Mouse (Mus musculus) lung, adult 2 months (tissue): ENCODE results near the gene Axin1.

ENCODE experiments used
- CTCF ChIP-seq: fragments of 200-500 bp; IDR thresholded peaks from 2 replicates; pipeline ENCODE4 v1.5.1; 2011; ENCODE audit warnings: mild to moderate bottlenecking, low read length, control low read depth; ENCODE audit not compliant: insufficient read depth
- POLR2A ChIP-seq: fragments of 200-500 bp; IDR thresholded peaks from 2 replicates; pipeline ENCODE4 v1.6.1; 2011; ENCODE audit warnings: low read depth, mild to moderate bottlenecking, control low read depth, low read length, borderline replicate concordance; ENCODE audit errors: extremely low read depth

DNA sequence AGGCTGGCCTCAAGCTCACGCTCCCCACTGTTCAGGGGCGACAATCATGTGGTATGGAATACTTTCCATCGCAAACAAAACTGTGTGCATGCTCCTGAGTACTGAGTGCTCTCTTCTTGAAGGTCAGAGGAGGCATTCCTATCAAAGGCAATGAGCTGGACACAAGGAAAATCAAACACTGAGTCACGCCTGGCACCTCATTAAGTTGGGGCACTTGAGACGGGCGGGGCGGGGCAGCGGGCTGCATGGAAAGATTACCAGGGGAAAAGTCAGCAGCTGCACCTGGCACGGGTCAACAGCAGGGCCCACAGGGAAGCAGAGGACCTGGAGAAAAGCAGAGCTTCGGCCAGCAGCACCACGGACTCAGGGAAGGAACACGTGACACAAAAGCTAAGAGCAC, 86.7 kb downstream of the Axin1 start:
- no peak for TF ChIP-seq CTCF
- TF ChIP-seq POLR2A = no peak
